Comparison of ENCODE assay signal across 13 mouse cellular contexts in the genomic region with DNA sequence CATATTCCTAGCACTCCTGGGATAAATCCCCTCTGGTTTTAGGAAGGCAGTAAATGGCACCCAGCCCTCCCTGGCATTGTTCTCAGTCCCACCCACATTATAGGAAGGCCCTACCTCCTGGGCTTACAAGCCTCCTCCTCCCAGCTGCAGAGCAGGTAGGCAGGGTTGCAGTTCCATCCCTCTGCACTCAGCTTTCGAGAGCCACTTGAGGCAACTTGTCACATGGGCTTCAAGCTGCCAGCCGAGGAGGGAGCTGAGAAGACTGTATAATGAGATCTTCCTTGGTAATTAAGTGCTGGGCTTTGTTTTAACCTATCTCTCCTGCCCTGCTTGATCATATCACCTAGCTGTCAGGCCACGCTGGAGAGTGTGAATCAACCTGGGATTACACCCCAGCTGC. TPM values are rescaled to one million over a fixed set of nuclear protein-coding genes. Genes with fewer than 3 reads are reported as not detected.
A peak's percentile ranks its signal among the peaks of the same experiment; 100 is the strongest.
DNase-seq lines count a peak whose midpoint lies in the region; ATAC-seq lines count a peak whose summit lies in the region.
"Had no signal": no experiment of that assay in that cellular context is flagged by ENCODE, and none has a peak within 500 bp of the region (broad histone marks: within the 10 kb centered on the region; RNA-seq: fewer than 3 reads in every experiment).

No protein-coding gene starts in this region.

- H3K27ac ChIP-seq in heart, embryonic 13.5 days (replicated peaks), result peak overlapping the region; percentile 91
- H3K27ac ChIP-seq in brown adipose tissue, adult 24 weeks (replicated peaks; ENCODE audit: low read depth, low read length), result peak overlapping the region; percentile 32; the same call in 1 of the 2 replicates
- no peak overlapping the region for H3K27ac ChIP-seq in hindbrain, embryonic 16.5 days (ENCODE audit: low read depth, low read length)
- H3K27ac ChIP-seq: layer of hippocampus, adult 2 months; liver, embryonic 14.5 days had no signal

- no peak for ATAC-seq in heart, embryonic 13.5 days (ENCODE audit: extremely low read depth, insufficient number of reproducible peaks, low FRiP score, low TSS enrichment)
- ATAC-seq in hindbrain, embryonic 16.5 days, result peak; percentile 34; the same call in 1 of the 2 replicates

- H3K9ac ChIP-seq in heart, embryonic 13.5 days, result peak overlapping the region; percentile 79; the same call in 1 of the 2 replicates
- no peak overlapping the region for H3K9ac ChIP-seq in hindbrain, embryonic 16.5 days (ENCODE audit: low read depth, low read length)
- H3K9ac ChIP-seq: liver, embryonic 14.5 days had no signal

- peaks cover 2% of the 10 kb centered on the region; the same call in 1 of the 2 replicates for H3K36me3 ChIP-seq in heart, embryonic 13.5 days
- no peaks in the 10 kb centered on the region for H3K36me3 ChIP-seq in hindbrain, embryonic 16.5 days (ENCODE audit: control insufficient read depth, insufficient read depth, low read length)

- H3K9me3 ChIP-seq in heart, embryonic 13.5 days, result no peaks in the 10 kb centered on the region
- no peaks in the 10 kb centered on the region for H3K9me3 ChIP-seq in hindbrain, embryonic 16.5 days (ENCODE audit: control insufficient read depth, low read length)

- intact Hi-C loops in heart, postnatal 10 days (cut with DNase I), result no loop called here

- DNase-seq in heart, postnatal 10 days, result no peak
- peak; percentile 73 for DNase-seq in lung, postnatal 36 days
- DNase-seq in urinary bladder, adult 2 months (ENCODE audit: low spot score), result no peak
- no peak for DNase-seq in layer of hippocampus, postnatal 14 days (ENCODE audit: low spot score in 2 of 2)
- DNase-seq in cerebellum, adult 11 months, result no peak
- DNase-seq: adrenal gland, postnatal 14 days; cerebellum, adult 2 months; kidney, adult 9 months had no signal

- WGBS in heart, embryonic 13.5 days, result 19% methylated on average over 3 of the region's 3 CpGs
- WGBS in hindbrain, embryonic 16.5 days, result 27% methylated on average over 3 of the region's 3 CpGs

- peak overlapping the region; percentile 72; the same call in 1 of the 2 replicates for H3K4me2 ChIP-seq in heart, embryonic 13.5 days
- no peak overlapping the region for H3K4me2 ChIP-seq in hindbrain, embryonic 16.5 days (ENCODE audit: low read length)

- no peaks in the 10 kb centered on the region for H3K27me3 ChIP-seq in heart, embryonic 13.5 days (replicated peaks)
- peaks cover 4% of the 10 kb centered on the region; the same call in 1 of the 2 replicates for H3K27me3 ChIP-seq in hindbrain, embryonic 16.5 days (replicated peaks; ENCODE audit: control insufficient read depth, insufficient read depth, low read length)

- peaks cover 65% of the 10 kb centered on the region for H3K4me1 ChIP-seq in heart, embryonic 13.5 days
- H3K4me1 ChIP-seq in brown adipose tissue, adult 24 weeks (ENCODE audit: control insufficient read depth, insufficient read depth, insufficient read length, low read length), result peaks cover 10% of the 10 kb centered on the region
- peaks cover 8% of the 10 kb centered on the region; the same call in 1 of the 2 replicates for H3K4me1 ChIP-seq in hindbrain, embryonic 16.5 days (ENCODE audit: control insufficient read depth, insufficient read depth, low read depth, low read length)

- no peak overlapping the region for H3K4me3 ChIP-seq in heart, embryonic 13.5 days
- no peak overlapping the region for H3K4me3 ChIP-seq in brown adipose tissue, adult 24 weeks (ENCODE audit: insufficient read depth, low read depth, low read length)
- H3K4me3 ChIP-seq in hindbrain, embryonic 16.5 days (ENCODE audit: low read length), result no peak overlapping the region
- H3K4me3 ChIP-seq: layer of hippocampus, adult 2 months had no signal

RNA-seq across cellular contexts. Expression of a gene that starts 1.4 kb away (rescaled TPM):
- polyA plus RNA-seq in heart, embryonic 13.5 days (2015; fragmentation: Nextera tagmentation; extraction: Ambion mirVana), result 3.1 and 3.6 TPM in 2 replicates
- total RNA-seq in heart, postnatal 10 days (2021), result 1 to 10 TPM; 1.2 to 1.7 TPM
- polyA plus RNA-seq in brown adipose tissue, adult 24 weeks (2012; ENCODE audit: insufficient read depth, insufficient read length, missing spikeins), result 4.6 and 9.2 TPM in 2 replicates
- 0.19 and 0.60 TPM in 2 replicates for polyA plus RNA-seq in hindbrain, embryonic 16.5 days (2015; fragmentation: Nextera tagmentation; extraction: Ambion mirVana)
- polyA plus RNA-seq in urinary bladder, adult 2 months (2012; rRNA removed), result 4.1 and 4.3 TPM in 2 replicates
- under 1 TPM; 0.48 to 0.69 TPM for total RNA-seq in layer of hippocampus, postnatal 14 days (2021)
